Mouse (Mus musculus) midbrain, postnatal 0 days (tissue): ENCODE results near the gene Rasgef1b. TPM values are rescaled to one million over a fixed set of nuclear protein-coding genes. Genes with fewer than 3 reads are reported as not detected.

Experiments used
- ATAC-seq: fragments of 200-750 bp; cut with Nextera tagmentation; 2 replicates; pipeline ENCODE4 v1.8.0; 2017; ENCODE audit warnings: moderate number of reproducible peaks, mild to moderate bottlenecking, moderate TSS enrichment, moderate library complexity; ENCODE audit not compliant: low FRiP score
- DNase-seq: peaks from one replicate; pipeline ENCODE4 v3.0.0-alpha.2; 2015; ENCODE audit warnings: low spot score
- H3K27ac ChIP-seq: fragments of 300-500 bp; sonication (generic); 2 replicates; pipeline ENCODE4 v1.5.1; 2014; ENCODE audit warnings: low read depth, mild to moderate bottlenecking, low read length, mixed read lengths
- H3K27me3 ChIP-seq: fragments of 300-500 bp; sonication (generic); 2 replicates; pipeline ENCODE4 v1.6.1; 2014; ENCODE audit warnings: low read length, control low read depth, mixed read lengths; ENCODE audit not compliant: insufficient read depth
- H3K36me3 ChIP-seq: fragments of 300-500 bp; sonication (generic); 2 replicates; pipeline ENCODE4 v1.6.1; 2014; ENCODE audit warnings: low read length, control low read depth, mixed read lengths; ENCODE audit not compliant: insufficient read depth
- H3K4me1 ChIP-seq: fragments of 300-500 bp; sonication (generic); 2 replicates; pipeline ENCODE4 v1.6.1; 2014; ENCODE audit warnings: mild to moderate bottlenecking, control low read depth, antibody characterized with exemption, low read length, mixed read lengths; ENCODE audit not compliant: insufficient read depth
- H3K4me2 ChIP-seq: fragments of 300-500 bp; sonication (generic); 2 replicates; pipeline ENCODE4 v1.6.1; 2014; ENCODE audit warnings: low read depth, mild to moderate bottlenecking, low read length, mixed read lengths; ENCODE audit not compliant: poor library complexity, severe bottlenecking
- H3K4me3 ChIP-seq: fragments of 300-500 bp; sonication (generic); 2 replicates; pipeline ENCODE4 v1.5.1; 2014; ENCODE audit warnings: low read depth, mild to moderate bottlenecking, low read length, moderate library complexity
- H3K9ac ChIP-seq: fragments of 300-500 bp; sonication (generic); replicated peaks from 2 replicates; pipeline ENCODE4 v1.6.1; 2014; ENCODE audit warnings: mild to moderate bottlenecking, low read length, moderate library complexity, mixed read lengths; ENCODE audit not compliant: poor library complexity, severe bottlenecking
- H3K9me3 ChIP-seq: fragments of 300-500 bp; sonication (generic); 2 replicates; pipeline ENCODE4 v1.6.1; 2016; ENCODE audit warnings: low read length, control low read depth
- CTCF ChIP-seq: IDR thresholded peaks from 2 replicates; pipeline ENCODE4 v1.5.1; 2016; ENCODE audit warnings: antibody characterized with exemption, mild to moderate bottlenecking
- WGBS: fragments of 180-500 bp; shearing (Covaris S2); extraction: QIAGEN DNeasy Blood & Tissue Kit; methylation state at CpG from one replicate; pipeline ENCODE4 v1.1.7; 2014; 5-methylcytosine and 5-hydroxymethylcytosine counted together
- polyA plus RNA-seq: library from polyadenylated mRNA; unstranded; fragments of >200 nt; fragmentation: Nextera tagmentation; extraction: Ambion mirVana; gene quantifications from 2 replicates; pipeline ENCODE4 v1.2.1, GENCODE M21; 2015
- total RNA-seq: library from RNA; depleted of rRNA; stranded (reverse); fragments of >200 nt; gene quantifications from 2 replicates; pipeline ENCODE4 v1.2.3, GENCODE M21; 2014

Gene Rasgef1b
- total and polyA plus RNA-seq, 2 experiments from 2014 or later, result 36.0 to 44.6 TPM

DNA sequence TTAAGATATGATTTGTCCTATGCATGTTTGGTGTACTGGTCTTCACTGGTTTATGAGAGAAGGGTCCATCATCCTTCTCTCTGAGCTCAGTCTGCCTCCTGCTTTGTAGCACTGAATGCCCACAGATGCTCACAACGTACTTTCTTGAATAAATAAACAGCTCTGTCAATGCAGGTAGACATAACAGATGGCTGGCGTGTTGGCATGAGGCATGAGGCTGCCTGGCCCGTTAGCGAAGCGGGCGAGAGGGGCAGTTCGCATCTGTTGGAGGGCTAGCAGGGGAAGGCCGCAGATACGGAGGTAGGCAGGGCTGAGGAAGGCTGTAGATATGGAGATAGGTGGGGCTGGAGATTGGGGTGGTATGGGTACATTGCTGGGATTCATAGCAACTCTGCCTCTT lies 451.3 kb downstream of the Rasgef1b start:
- H3K27ac ChIP-seq, result no peak overlapping the region
- 77% methylated on average over 9 of the region's 9 CpGs for WGBS
- ATAC-seq (no peak), DNase-seq (no peak)
- H3K36me3 ChIP-seq, result no peaks in the 10 kb centered on the region
- H3K4me2 ChIP-seq, result no peak overlapping the region
- H3K27me3 ChIP-seq, result no peaks in the 10 kb centered on the region
- no peak for TF ChIP-seq CTCF
- H3K4me3 ChIP-seq, result no peak overlapping the region
- no peak overlapping the region for H3K9ac ChIP-seq
- no peaks in the 10 kb centered on the region for H3K9me3 ChIP-seq
- H3K4me1 ChIP-seq, result no peaks in the 10 kb centered on the region

DNA sequence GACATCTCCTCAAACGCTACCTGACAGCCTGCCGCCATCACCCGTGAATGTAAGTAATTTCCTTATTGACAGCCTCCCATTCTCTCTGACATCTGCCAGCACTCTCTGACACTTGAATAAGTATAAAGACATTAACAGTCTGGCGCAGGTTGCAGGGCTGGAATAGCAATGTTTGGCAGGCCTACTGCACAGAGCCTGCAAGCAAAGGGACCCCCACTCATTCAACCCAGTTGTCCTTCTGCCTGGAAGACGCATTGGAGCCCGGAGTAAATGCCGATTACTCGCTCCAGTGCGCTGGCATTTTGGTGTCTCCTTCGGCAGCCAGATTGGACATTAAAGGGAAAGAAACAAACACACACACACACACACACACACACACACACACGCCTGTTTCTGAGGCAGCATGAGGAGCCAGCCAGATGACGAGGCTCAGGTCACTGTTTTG lies 454.7 kb downstream of the Rasgef1b start:
- DNase-seq (peak; percentile 94), ATAC-seq (peak; percentile 85)
- no peak for TF ChIP-seq CTCF
- 0 out of 2 replicates have a peak overlapping the region, but pooled peaks have one; percentile 13 for H3K9ac ChIP-seq
- H3K27ac ChIP-seq, result peak overlapping the region; percentile 55
- no peak overlapping the region for H3K4me3 ChIP-seq
- H3K27me3 ChIP-seq, result no peaks in the 10 kb centered on the region
- peak overlapping the region; percentile 20; the same call in 1 of the 2 replicates for H3K4me2 ChIP-seq
- WGBS, result 16% methylated on average over 12 of the region's 12 CpGs
- H3K36me3 ChIP-seq, result no peaks in the 10 kb centered on the region
- H3K9me3 ChIP-seq, result no peaks in the 10 kb centered on the region
- H3K4me1 ChIP-seq, result 0 out of 2 replicates have a peak, but pooled peaks cover 5% of the 10 kb centered on the region

DNA sequence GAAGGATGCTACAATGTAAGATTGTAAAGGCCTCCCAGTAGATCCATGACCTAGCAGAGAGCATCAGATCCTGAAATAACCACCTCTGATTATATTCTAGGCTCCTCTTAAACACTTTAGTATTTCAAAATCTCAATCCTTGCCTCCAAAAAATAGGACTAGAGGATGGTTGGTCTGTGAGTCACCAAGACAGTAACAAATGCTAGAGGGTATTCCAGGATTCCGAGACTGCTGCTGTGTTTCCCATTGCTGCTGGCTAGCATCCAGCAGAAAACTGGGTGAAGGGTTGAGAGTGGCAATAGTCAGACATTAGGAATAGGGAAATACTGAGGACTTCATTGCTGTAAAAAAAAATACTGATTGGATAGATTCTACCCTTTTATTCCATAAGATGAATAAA lies 457.3 kb downstream of the Rasgef1b start:
- no peak overlapping the region for H3K4me2 ChIP-seq
- H3K9ac ChIP-seq, result no peak overlapping the region
- no peaks in the 10 kb centered on the region for H3K27me3 ChIP-seq
- ATAC-seq (no peak), DNase-seq (no peak)
- no peak overlapping the region for H3K27ac ChIP-seq
- H3K4me3 ChIP-seq, result no peak overlapping the region
- no peaks in the 10 kb centered on the region for H3K36me3 ChIP-seq
- H3K4me1 ChIP-seq, result 0 out of 2 replicates have a peak, but pooled peaks cover 5% of the 10 kb centered on the region
- WGBS, result 81% methylated on average over 1 of the region's 1 CpGs
- H3K9me3 ChIP-seq, result no peaks in the 10 kb centered on the region
- TF ChIP-seq CTCF, result no peak

- H3K27ac ChIP-seq, result no peak overlapping the region
- no peak overlapping the region for H3K4me2 ChIP-seq
- H3K27me3 ChIP-seq, result no peaks in the 10 kb centered on the region
- no peak overlapping the region for H3K4me3 ChIP-seq
- WGBS, result 92% methylated on average over 2 of the region's 2 CpGs
- no peak for TF ChIP-seq CTCF
- H3K9ac ChIP-seq, result no peak overlapping the region
- H3K9me3 ChIP-seq, result no peaks in the 10 kb centered on the region
- no peak for ATAC-seq
- H3K36me3 ChIP-seq, result no peaks in the 10 kb centered on the region
- no peak for DNase-seq
- H3K4me1 ChIP-seq, result 0 out of 2 replicates have a peak, but pooled peaks cover 5% of the 10 kb centered on the region
Observed at GRCm38 (mm10) chr5:99269131-99269530, 459.7 kb downstream of the Rasgef1b start.

DNA sequence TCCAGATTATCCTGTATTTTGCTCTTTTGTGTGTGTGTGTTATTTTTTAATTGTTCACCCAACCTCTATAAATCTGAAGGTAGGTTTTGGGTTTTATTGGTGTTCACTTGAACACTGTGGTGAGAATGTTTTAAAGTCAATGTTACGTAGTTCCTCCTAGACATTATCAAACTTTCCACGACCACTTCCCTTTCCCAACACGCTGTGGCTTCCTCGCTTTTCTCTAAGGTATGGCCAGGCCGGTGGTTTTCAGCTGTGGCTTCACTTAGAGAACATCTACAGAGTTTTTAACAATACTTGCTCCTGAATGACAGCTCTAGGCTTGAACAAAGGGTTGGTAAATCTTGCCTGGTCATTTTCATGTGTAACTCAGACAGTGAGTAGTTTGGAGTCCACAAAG lies 461.5 kb downstream of the Rasgef1b start:
- Histone ChIP-seq H3K36me3 (no peaks in the 10 kb centered on the region), H3K27ac (no peak overlapping the region), H3K9me3 (no peaks in the 10 kb centered on the region), H3K4me3 (no peak overlapping the region), H3K27me3 (no peaks in the 10 kb centered on the region), H3K9ac (no peak overlapping the region), H3K4me2 (no peak overlapping the region), H3K4me1 (0 out of 2 replicates have a peak, but pooled peaks cover 5% of the 10 kb centered on the region)
- DNase-seq, result no peak
- 91% methylated on average over 5 of the region's 5 CpGs for WGBS
- no peak for TF ChIP-seq CTCF
- no peak for ATAC-seq

- Histone ChIP-seq H3K27ac (no peak overlapping the region), H3K4me3 (no peak overlapping the region), H3K9me3 (no peaks in the 10 kb centered on the region), H3K27me3 (no peaks in the 10 kb centered on the region), H3K36me3 (no peaks in the 10 kb centered on the region), H3K4me2 (no peak overlapping the region), H3K4me1 (no peaks in the 10 kb centered on the region), H3K9ac (no peak overlapping the region)
- ATAC-seq (no peak), DNase-seq (no peak)
- no peak for TF ChIP-seq CTCF
- WGBS, result 90% methylated on average over 8 of the region's 8 CpGs
Observed at GRCm38 (mm10) chr5:99266301-99266700, 462.6 kb downstream of the Rasgef1b start.
